Mouse (Mus musculus) right cerebral cortex, postnatal 10 days (tissue): ENCODE data around the gene Rgs9bp.
"Not testable (repeated sequence)": the region's sequence is repeated elsewhere in the genome, so short reads cannot be mapped to it uniquely, and the experiment has no call there.

Experiments used
- DNase-seq, 2 experiments: peaks; one replicate each; pipeline ENCODE4 v3.0.0; 2021; ENCODE audit warnings: low spot score in 2 of 2

Gene Rgs9bp

DNA sequence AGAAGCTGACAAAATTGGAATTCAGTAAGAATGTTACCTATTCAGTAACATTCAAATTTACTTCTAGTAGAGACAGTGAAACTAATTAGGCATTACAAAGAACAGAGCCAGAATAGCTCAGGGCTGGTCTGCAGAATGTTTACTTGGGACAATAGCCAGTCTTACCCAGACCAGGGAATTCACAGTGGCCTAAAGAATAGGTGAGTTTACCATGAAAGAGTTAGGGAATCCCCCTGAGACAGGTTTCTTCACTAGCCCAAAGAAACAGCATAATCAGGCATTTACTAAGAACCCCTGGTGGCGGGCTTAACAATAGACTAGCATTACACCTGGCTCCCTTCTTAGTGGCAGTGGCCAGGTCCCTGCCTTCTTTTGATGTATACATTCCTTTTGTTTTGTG lies 54.8 kb downstream of the Rgs9bp start:
- DNase-seq, result not testable (repeated sequence)

DNA sequence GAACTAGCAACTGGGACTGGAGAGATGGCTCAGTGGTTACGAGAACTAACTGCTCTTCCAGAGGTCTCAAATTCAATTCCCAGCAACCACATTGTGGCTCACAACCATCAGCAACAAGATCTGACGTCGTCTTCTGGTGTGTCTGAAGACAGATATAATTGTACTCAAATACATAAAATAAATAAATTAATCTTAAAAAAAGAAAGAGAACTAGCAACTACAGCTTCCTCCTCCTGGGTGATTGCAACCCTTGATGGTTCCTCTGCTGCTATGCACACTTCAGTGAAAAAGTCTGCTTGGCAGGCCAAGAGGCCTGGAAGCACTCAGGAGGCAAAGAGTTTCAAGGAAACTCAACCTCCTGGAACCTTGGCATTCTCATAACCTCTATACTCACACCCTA lies 55.4 kb downstream of the Rgs9bp start:
- DNase-seq, result no peak
